Mouse (Mus musculus) embryonic fibroblast, embryonic 13.5 days (primary cell): ENCODE measurements at regions not wholly inside any gene's neighbourhood (a gene's known extent, or its start where the extent isn't known, plus 50 kb on each side); places are given as distances from the start of the nearest gene placed in this dataset.

Source experiments
- CTCF ChIP-seq: IDR thresholded peaks from 2 replicates; pipeline ENCODE4 v1.5.1; 2011; ENCODE audit warnings: mild to moderate bottlenecking, control low read depth, low read length, moderate library complexity, borderline replicate concordance; ENCODE audit not compliant: insufficient read depth
- POLR2A ChIP-seq: IDR thresholded peaks from 2 replicates; pipeline ENCODE4 v1.6.1; 2011; ENCODE audit warnings: low read depth, mild to moderate bottlenecking, control low read depth, low read length, moderate library complexity

DNA sequence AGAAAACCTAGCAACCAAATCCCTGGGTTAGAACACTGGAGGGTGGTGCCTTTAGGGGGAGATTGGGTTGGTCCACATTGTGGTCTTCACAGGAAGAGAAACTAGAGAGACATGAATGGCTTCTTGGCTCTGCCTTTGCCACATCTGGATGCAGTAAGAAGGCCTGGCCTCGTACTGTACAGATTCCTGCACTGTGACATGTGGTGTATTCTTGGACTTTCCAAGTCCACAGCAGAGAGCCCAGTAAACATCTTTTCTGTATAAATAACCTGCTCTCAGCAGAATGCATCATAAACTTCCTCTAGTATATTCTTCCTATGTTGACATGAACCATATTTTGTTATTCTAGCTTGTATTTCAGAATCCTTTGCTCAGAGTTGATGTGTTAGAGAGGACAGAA is 235.7 kb downstream of the Ankrd50 start:
- no peak for TF ChIP-seq CTCF
- no peak for TF ChIP-seq POLR2A
